Mouse (Mus musculus): ENCODE data around the gene P2rx3. TPM values are rescaled to one million over a fixed set of nuclear protein-coding genes. Genes with fewer than 3 reads are reported as not detected.

Gene P2rx3
- total RNA-seq, 2 experiments from 2014 or later = 0.89 to 0.92 TPM

GRCm38 (mm10) chr2:85002575-85002974 is 34.7 kb downstream of the P2rx3 start:
- intact Hi-C loops (cut with DNase I; ENCODE audit: low total_unique reads) = loop anchor here (10.0 kb wide), 1 partner anchor 138 kb away; no protein-coding TSS in a partner anchor
- no peak for DNase-seq

DNA sequence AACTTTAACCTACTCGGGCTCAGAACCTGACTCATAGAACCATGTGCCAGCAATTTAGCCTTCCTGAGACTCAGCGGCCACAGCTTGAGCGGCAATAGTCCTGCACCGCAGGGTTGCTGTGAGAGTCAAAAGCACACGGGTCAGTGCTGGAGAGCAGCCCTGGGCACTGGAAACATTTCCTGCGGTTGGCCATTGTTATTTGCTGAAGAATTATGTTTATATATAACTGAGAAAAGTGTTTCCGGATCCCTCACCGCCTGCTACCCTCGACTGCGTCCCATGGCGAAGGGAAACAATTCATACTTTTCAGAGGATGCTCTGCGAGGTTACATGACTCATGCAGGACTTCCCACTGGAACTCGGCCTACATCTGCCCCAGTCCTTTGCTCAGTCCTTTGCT is 35.8 kb downstream of the P2rx3 start:
- DNase-seq = no peak
- intact Hi-C loops (cut with DNase I; ENCODE audit: low total_unique reads) = loop anchor here (10.0 kb wide), 1 partner anchor 137 kb away; no protein-coding TSS in a partner anchor

DNA sequence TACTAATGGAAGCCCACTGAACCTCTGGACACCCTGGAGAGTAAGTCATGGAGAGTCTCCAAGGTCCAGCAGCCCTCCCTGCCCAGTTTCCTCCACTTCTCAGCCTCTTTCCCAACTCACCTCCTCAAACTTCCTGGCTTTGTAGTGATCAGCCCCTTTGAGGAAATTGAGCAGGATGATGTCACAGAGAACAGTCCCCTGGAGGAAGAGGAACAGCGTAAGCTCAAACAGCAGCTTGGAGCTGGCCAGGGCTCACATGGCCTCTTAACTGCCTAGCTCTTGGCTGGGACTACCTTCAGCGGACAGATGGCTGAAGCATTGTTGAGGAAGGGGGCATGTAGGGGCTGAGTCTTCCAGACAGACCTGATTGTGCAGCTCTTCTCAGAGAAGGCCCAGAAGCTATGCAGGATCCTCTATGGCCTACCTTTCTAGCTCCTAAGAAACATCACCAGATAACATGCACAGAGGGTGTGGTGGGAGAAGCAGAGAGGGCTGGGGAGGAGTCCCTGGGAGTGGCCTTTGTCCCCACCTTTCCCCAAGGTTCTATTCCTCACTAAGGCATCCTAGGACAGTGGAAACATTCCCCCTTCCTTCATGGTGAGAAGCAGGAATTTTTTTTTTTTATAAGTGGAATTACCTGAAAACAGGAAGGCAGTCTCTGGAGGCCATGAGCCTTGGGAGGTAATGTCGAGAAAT is 37.6 kb downstream of the P2rx3 start:
- intact Hi-C loops (cut with DNase I; ENCODE audit: low total_unique reads) = loop anchor here (10.0 kb wide), 1 partner anchor 135 kb away; no protein-coding TSS in a partner anchor
- DNase-seq = no peak

DNA sequence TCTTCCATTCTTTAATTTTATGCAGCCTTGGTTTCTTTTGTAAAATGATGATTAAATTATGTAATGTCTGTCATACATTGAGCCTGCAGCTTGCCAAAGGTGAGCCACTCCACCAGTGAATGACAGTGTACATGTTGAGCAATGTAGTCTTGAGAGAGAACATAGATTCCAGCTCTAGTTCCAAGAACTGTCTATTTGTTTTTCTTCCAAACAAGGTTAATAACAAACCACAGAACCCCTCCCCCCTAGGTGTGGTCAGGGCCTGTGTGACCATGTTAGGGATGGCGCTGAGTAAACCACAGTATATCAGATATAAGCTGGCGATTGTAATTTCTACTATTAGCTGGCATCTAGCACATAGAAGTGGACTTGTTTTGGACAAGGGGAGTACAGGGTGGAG is 40.9 kb downstream of the P2rx3 start:
- no peak for DNase-seq
- intact Hi-C loops (cut with DNase I; ENCODE audit: low total_unique reads) = no loop called here

DNA sequence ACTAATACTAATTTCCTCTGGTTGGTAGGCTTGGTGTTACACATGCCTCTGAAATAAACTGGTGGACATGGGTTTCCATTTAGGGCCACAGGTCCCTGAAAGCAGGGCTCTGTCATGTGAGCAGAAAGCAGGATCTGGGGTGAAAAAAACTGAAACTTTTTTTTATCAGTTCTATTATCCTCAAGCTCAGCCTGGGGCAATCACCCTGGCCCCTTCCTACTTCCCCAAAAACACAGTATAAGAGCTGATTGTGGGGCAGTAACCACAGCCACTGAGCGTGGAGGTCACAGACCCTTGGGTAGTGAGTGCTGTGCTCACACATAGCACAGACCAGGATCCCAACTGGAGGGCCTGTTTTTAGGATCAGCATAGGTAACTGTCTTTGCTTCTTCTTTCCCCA is 49.3 kb downstream of the P2rx3 start, which contains the start of gene Prg3:
Gene Prg3, plus strand, starts transcription at position 286 of the 400 bp plus-strand sequence.
- intact Hi-C loops (cut with DNase I; ENCODE audit: low total_unique reads) = no loop called here
- DNase-seq = no peak

- no peak for DNase-seq
- intact Hi-C loops (cut with DNase I; ENCODE audit: low total_unique reads) = no loop called here
These were observed 57.1 kb downstream of the P2rx3 start, which contains the start of gene Prg2 for GRCm38 (mm10) chr2:84980188-84980587. Gene Prg2, plus strand, starts transcription at chr2:84980461.

GRCm38 (mm10) chr2:84975580-84975979 is 61.7 kb downstream of the P2rx3 start:
- intact Hi-C loops (cut with DNase I; ENCODE audit: low total_unique reads) = no loop called here

GRCm38 (mm10) chr2:84967318-84967991 is 69.8 kb downstream of the P2rx3 start:
- intact Hi-C loops (cut with DNase I; ENCODE audit: low total_unique reads) = no loop called here
- no peak for DNase-seq

More at GRCm38 (mm10) chr2:84975580-84975979, 61.7 kb downstream of the P2rx3 start:
- no peak for DNase-seq

DNA sequence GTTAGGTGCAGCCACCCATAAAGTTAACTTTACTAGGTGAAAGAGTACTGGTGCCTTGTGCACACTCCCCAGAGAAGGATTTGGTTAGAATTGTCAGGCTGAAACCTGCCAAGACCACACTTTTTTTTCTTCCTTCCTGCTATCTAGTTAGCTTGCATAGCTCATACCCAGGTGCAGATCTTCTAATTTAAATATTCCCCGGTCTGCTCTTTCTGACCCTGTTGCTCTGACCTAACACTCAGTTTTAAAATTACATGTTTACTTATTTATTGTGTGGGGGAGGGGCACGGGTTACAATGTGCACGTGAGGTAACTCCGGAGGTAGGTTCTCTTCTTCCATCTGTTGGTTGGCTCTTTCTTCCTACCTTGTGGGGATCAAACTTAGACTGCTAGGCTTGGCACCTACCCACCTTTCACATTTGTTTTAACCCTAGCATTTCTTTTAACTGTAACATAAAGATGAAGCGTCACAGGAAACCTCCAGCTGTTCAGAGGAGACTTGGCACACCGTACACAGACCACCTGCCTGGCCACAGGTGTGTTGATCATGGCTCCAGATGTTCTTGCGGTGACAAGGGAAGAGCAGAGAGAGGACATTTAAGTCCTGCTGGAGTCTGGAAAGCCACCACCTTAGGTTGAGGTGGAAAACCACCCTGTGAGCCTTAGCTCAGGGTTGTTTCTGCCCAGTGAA is 73.0 kb downstream of the P2rx3 start:
- DNase-seq = no peak
- intact Hi-C loops (cut with DNase I; ENCODE audit: low total_unique reads) = no loop called here

DNA sequence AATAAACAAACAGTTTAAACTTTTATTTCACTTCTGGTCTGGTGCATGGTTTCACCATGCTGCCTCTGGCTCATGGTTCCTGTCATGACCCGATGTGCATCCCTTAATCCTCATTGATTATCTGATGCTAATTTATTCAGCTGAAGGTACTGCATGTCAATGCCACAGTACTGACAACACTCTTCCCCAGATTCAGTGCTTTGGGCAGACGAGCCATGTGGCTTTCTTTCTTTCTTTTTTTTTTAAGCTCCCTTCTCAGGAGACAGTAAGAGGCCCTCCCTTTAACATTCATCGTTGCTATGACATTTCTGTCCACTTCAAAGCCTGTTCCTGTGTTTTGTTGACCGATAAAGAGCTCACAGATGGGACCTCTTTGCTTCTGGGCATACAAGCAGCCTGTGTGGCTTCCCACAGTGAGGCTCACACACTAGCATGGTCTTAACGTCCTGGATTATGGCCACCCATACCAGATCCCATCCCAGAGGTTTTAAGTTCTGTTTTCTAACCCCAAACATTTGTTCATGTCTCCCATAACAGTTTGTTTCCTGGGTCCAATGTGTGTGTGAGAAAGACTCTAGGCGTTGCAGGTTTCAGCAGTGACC is 74.3 kb downstream of the P2rx3 start:
- intact Hi-C loops (cut with DNase I; ENCODE audit: low total_unique reads) = no loop called here
- no peak for DNase-seq

- intact Hi-C loops (cut with DNase I; ENCODE audit: low total_unique reads) = no loop called here
- DNase-seq = no peak
These were observed 75.4 kb downstream of the P2rx3 start for GRCm38 (mm10) chr2:84961901-84962300.

DNA sequence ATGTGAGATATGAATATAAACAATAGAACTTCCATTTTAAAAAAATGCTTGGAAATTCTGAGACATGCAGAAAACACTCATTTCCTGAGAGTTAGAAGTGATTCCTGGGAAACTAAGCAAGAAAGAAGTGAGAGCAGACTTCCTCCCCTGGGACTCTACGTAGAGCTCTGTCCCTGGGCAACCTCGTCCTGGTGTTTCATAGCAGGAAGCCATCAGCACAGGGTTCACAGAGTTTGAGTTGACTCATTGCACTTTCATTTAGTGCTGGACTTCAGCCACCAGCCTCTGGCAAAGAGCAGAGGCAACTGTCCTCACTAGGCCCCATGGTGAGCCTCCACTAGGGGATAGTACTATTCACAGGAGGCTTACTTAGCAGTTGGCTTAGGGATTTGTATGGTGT is 76.0 kb downstream of the P2rx3 start:
- intact Hi-C loops (cut with DNase I; ENCODE audit: low total_unique reads) = no loop called here
- peak; percentile 69 for DNase-seq

- DNase-seq = no peak
- intact Hi-C loops (cut with DNase I; ENCODE audit: low total_unique reads) = loop anchor here (5.0 kb wide), 1 partner anchor 49 kb away; no protein-coding TSS in a partner anchor
These were observed 78.5 kb downstream of the P2rx3 start for GRCm38 (mm10) chr2:84958588-84959264.

DNA sequence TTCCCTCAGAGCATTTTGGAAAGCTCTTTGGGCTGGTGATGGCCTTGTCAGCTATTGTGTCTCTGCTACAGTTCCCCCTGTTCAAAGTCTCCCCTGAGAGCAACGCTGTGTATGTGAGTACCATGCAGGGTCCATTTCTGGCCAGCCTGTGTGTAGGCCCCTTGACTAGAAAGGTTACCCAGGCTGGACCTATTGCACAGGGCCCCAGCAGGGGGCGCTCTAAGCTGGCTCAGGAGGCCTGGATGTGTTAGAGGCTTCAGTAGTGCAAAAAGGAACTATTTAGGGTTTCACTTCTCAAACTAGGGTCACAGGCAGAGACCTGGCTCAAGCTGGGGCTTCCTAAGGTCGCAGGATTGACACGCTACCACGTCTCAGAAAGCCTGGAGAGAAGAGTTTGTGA is 81.0 kb downstream of the P2rx3 start:
- intact Hi-C loops (cut with DNase I; ENCODE audit: low total_unique reads) = loop anchor here (5.0 kb wide), 1 partner anchor 51 kb away; no protein-coding TSS in a partner anchor
- peak; percentile 51 for DNase-seq

DNA sequence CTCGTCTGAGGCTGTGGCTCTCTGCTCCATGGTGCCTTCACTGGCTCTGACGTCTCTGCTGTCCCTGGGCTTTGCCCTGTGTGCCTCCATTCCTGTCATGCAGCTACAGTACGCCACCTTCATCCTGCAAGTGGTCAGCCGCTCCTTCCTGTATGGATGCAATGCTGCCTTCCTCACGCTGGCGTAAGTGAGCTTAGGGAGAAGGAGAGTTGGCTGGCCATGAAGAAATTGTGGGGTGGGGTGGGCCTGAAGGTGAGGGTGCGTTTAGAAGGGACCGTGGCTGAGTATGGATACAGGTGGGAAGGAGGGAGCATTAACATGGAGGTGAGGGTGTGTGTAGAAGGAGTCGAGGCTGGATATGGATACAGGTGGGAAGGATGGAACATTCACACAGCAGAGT is 81.8 kb downstream of the P2rx3 start:
- intact Hi-C loops (cut with DNase I; ENCODE audit: low total_unique reads) = loop anchor here (5.0 kb wide), 1 partner anchor 52 kb away; no protein-coding TSS in a partner anchor
- DNase-seq = no peak

GRCm38 (mm10) chr2:84952693-84953092 is 84.6 kb downstream of the P2rx3 start:
- intact Hi-C loops (cut with DNase I; ENCODE audit: low total_unique reads) = no loop called here
- DNase-seq = no peak

DNA sequence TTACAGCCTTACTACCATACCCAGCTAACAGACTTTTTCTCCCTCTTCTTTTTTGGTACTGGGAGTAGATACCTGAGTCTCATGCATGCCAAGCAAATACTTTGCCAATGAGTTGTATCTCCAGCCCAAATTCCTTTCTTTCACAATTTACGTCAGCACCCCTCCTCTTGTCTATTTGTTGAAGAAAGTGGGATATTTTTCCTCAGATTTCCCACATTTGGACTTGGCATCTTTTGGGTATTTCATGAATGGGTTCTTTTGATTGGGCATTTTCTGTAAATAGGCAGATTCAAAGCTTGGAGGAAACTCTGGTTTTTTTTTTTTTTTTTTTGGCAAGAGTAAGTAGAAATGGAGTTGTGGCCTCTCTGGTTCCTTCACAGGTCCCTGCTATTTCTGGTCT is 85.0 kb downstream of the P2rx3 start:
- DNase-seq = no peak
- intact Hi-C loops (cut with DNase I; ENCODE audit: low total_unique reads) = no loop called here

- intact Hi-C loops (cut with DNase I; ENCODE audit: low total_unique reads) = no loop called here
- no peak for DNase-seq
These were observed 86.2 kb downstream of the P2rx3 start for GRCm38 (mm10) chr2:84951027-84951426.

GRCm38 (mm10) chr2:84948721-84949120 is 88.5 kb downstream of the P2rx3 start:
- intact Hi-C loops (cut with DNase I; ENCODE audit: low total_unique reads) = no loop called here
- no peak for DNase-seq
